Mouse (Mus musculus) liver, postnatal 0 days (tissue): Measurements from ENCODE around the gene Adgrb3.

Source experiments
- CTCF ChIP-seq: sonication (generic); IDR thresholded peaks from 2 replicates; pipeline ENCODE4 v1.5.1; 2016; ENCODE audit warnings: antibody characterized with exemption, low read depth
- EP300 ChIP-seq: IDR thresholded peaks from 2 replicates; pipeline ENCODE4 v1.6.1; 2016; ENCODE audit warnings: antibody characterized with exemption, low read depth, mild to moderate bottlenecking

DNA sequence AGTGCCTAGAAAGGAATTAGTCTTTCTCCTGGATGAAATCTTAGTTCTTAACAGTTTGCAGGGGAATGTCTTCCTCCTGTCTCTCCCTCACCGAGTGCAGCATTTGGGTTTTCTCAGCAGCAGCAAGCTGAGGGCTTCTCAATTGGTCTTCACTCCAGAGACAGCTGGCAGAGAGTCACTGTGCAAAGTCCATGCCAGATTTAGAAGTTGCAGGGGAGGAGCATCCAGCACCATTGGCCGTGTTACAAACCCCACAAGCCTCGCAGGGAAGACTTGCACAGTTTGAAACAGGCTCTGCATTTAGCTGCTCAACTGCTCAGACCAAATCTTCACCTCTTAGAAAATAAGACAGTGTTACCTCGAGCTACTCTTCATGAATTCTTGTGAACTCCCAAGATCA lies 724.1 kb downstream of the Adgrb3 start:
- no peak for TF ChIP-seq CTCF
- no peak for TF ChIP-seq EP300
